Mouse (Mus musculus) limb, embryonic 14.5 days (tissue): Measurements from ENCODE around the gene Ndufv1. TPM values are rescaled to one million over a fixed set of nuclear protein-coding genes. Genes with fewer than 3 reads are reported as not detected.

Experiments
- ATAC-seq: fragments of 200-750 bp; cut with Nextera tagmentation; 2 replicates; pipeline ENCODE4 v1.8.0; 2017; ENCODE audit warnings: low read depth, moderate number of reproducible peaks, moderate TSS enrichment; ENCODE audit not compliant: low FRiP score
- DNase-seq: peaks from one replicate; pipeline ENCODE4 v3.0.0-alpha.2; 2015; ENCODE audit warnings: low spot score
- H3K27ac ChIP-seq: fragments of 300-500 bp; sonication (generic); replicated peaks from 2 replicates; pipeline ENCODE4 v1.5.1; 2014; ENCODE audit warnings: low read depth, mild to moderate bottlenecking, low read length, moderate library complexity, mixed read lengths
- H3K27me3 ChIP-seq: fragments of 300-500 bp; sonication (generic); 2 replicates; pipeline ENCODE4 v1.6.1; 2014; ENCODE audit warnings: low read length, mixed read lengths; ENCODE audit not compliant: control insufficient read depth, insufficient read depth
- H3K36me3 ChIP-seq: fragments of 300-500 bp; sonication (generic); 2 replicates; pipeline ENCODE4 v1.6.1; 2014; ENCODE audit warnings: mild to moderate bottlenecking, low read length, moderate library complexity, mixed read lengths; ENCODE audit not compliant: control insufficient read depth, insufficient read depth
- H3K4me1 ChIP-seq: fragments of 300-500 bp; sonication (generic); 2 replicates; pipeline ENCODE4 v1.6.1; 2014; ENCODE audit warnings: antibody characterized with exemption, low read length, mixed read lengths; ENCODE audit not compliant: control insufficient read depth, insufficient read depth
- H3K4me2 ChIP-seq: fragments of 300-500 bp; sonication (generic); replicated peaks from 2 replicates; pipeline ENCODE4 v1.6.1; 2014; ENCODE audit warnings: low read depth, mild to moderate bottlenecking, low read length, moderate library complexity; ENCODE audit not compliant: severe bottlenecking
- H3K4me3 ChIP-seq: fragments of 300-500 bp; sonication (generic); replicated peaks from 2 replicates; pipeline ENCODE4 v1.5.1; 2014; ENCODE audit warnings: low read length
- H3K9ac ChIP-seq: fragments of 300-500 bp; sonication (generic); 2 replicates; pipeline ENCODE4 v1.6.1; 2014; ENCODE audit warnings: mild to moderate bottlenecking, low read depth, low read length, moderate library complexity; ENCODE audit not compliant: severe bottlenecking
- H3K9me3 ChIP-seq: fragments of 300-500 bp; sonication (generic); 2 replicates; pipeline ENCODE4 v1.6.1; 2016; ENCODE audit warnings: low read length; ENCODE audit not compliant: control insufficient read depth
- POLR2A ChIP-seq: fragments of 200-500 bp; IDR thresholded peaks from 2 replicates; pipeline ENCODE4 v1.8.0; 2012; ENCODE audit warnings: inconsistent platforms, mild to moderate bottlenecking, moderate library complexity, borderline replicate concordance; ENCODE audit not compliant: insufficient read depth, insufficient read length; ENCODE audit errors: extremely low read depth
- WGBS: fragments of 180-500 bp; shearing (Covaris S2); extraction: QIAGEN DNeasy Blood & Tissue Kit; methylation state at CpG from one replicate; pipeline ENCODE4 v1.1.7; 2014; 5-methylcytosine and 5-hydroxymethylcytosine counted together
- polyA plus RNA-seq, 2 experiments: library from polyadenylated mRNA; depleted of rRNA in 1 of 2; stranded (reverse) in 1 of 2; unstranded in 1 of 2; fragments of >200 nt; fragmentation: Nextera tagmentation in 1 of 2; extraction: Ambion mirVana in 1 of 2; gene quantifications; 2 replicates each; pipeline versions ENCODE4 v1.2.1 to v1.2.3; 2012 to 2014

Gene Ndufv1
- polyA plus RNA-seq, 2 experiments: 157 to 193 TPM

GRCm38 (mm10) chr19:4057962-4058361 lies 45.4 kb upstream of the Ndufv1 start:
- 81% methylated on average over 7 of the region's 7 CpGs for WGBS
- Histone ChIP-seq H3K4me3 (no peak overlapping the region), H3K9ac (no peak overlapping the region), H3K9me3 (no peaks in the 10 kb centered on the region), H3K36me3 (no peaks in the 10 kb centered on the region), H3K4me2 (no peak overlapping the region), H3K4me1 (no peaks in the 10 kb centered on the region), H3K27ac (no peak overlapping the region), H3K27me3 (no peaks in the 10 kb centered on the region)
- ATAC-seq (no peak), DNase-seq (no peak)
- TF ChIP-seq POLR2A: no peak

GRCm38 (mm10) chr19:4057389-4057788 lies 44.8 kb upstream of the Ndufv1 start:
- no peak for DNase-seq
- Histone ChIP-seq H3K4me3 (no peak overlapping the region), H3K9ac (no peak overlapping the region), H3K9me3 (no peaks in the 10 kb centered on the region), H3K4me2 (no peak overlapping the region), H3K27me3 (no peaks in the 10 kb centered on the region), H3K4me1 (no peaks in the 10 kb centered on the region), H3K27ac (no peak overlapping the region), H3K36me3 (no peaks in the 10 kb centered on the region)
- no peak for TF ChIP-seq POLR2A
- no peak for ATAC-seq
- 79% methylated on average over 13 of the region's 13 CpGs for WGBS

GRCm38 (mm10) chr19:4056727-4057126 lies 44.1 kb upstream of the Ndufv1 start:
- no peaks in the 10 kb centered on the region for H3K9me3 ChIP-seq
- no peak overlapping the region for H3K4me2 ChIP-seq
- ATAC-seq: no peak
- no peaks in the 10 kb centered on the region for H3K27me3 ChIP-seq
- H3K27ac ChIP-seq: no peak overlapping the region
- DNase-seq: no peak
- H3K4me3 ChIP-seq: no peak overlapping the region
- WGBS: 46% methylated on average over 4 of the region's 4 CpGs
- H3K36me3 ChIP-seq: no peaks in the 10 kb centered on the region
- TF ChIP-seq POLR2A: no peak
- H3K9ac ChIP-seq: no peak overlapping the region
- H3K4me1 ChIP-seq: 0 out of 2 replicates have a peak, but pooled peaks cover 2% of the 10 kb centered on the region

GRCm38 (mm10) chr19:4055947-4056693 lies 43.5 kb upstream of the Ndufv1 start:
- ATAC-seq: no peak
- Histone ChIP-seq H3K27ac (no peak overlapping the region), H3K4me1 (0 out of 2 replicates have a peak, but pooled peaks cover 2% of the 10 kb centered on the region), H3K9ac (no peak overlapping the region), H3K9me3 (no peaks in the 10 kb centered on the region), H3K4me3 (no peak overlapping the region), H3K27me3 (no peaks in the 10 kb centered on the region), H3K36me3 (no peaks in the 10 kb centered on the region), H3K4me2 (no peak overlapping the region)
- no peak for TF ChIP-seq POLR2A
- DNase-seq: no peak
- WGBS: 55% methylated on average over 15 of the region's 15 CpGs

- 0 out of 2 replicates have a peak, but pooled peaks cover 2% of the 10 kb centered on the region for H3K4me1 ChIP-seq
- H3K36me3 ChIP-seq: no peaks in the 10 kb centered on the region
- ATAC-seq (no peak), DNase-seq (no peak)
- no peak overlapping the region for H3K27ac ChIP-seq
- no peaks in the 10 kb centered on the region for H3K27me3 ChIP-seq
- no peak overlapping the region for H3K4me2 ChIP-seq
- WGBS: 69% methylated on average over 8 of the region's 8 CpGs
- no peak for TF ChIP-seq POLR2A
- H3K4me3 ChIP-seq: no peak overlapping the region
- H3K9me3 ChIP-seq: no peaks in the 10 kb centered on the region
- no peak overlapping the region for H3K9ac ChIP-seq
Observed at GRCm38 (mm10) chr19:4055216-4055946, 42.8 kb upstream of the Ndufv1 start.
